Mouse (Mus musculus) megakaryocyte, embryonic 14.5 days (primary cell): ENCODE results near the gene Mgl2.

Experiments used
- FLI1 ChIP-seq: IDR thresholded peaks from 2 replicates; pipeline ENCODE4 v1.6.1; 2012; ENCODE audit warnings: low read length, inconsistent platforms, mixed read lengths
- GATA1 ChIP-seq: IDR thresholded peaks from 3 replicates; pipeline ENCODE4 v1.6.1; 2012; ENCODE audit warnings: mixed read lengths, low read length, inconsistent platforms, borderline replicate concordance

GRCm38 (mm10) chr11:70178756-70179155, 48.6 kb downstream of the Mgl2 start:
- TF ChIP-seq GATA1: no peak
- TF ChIP-seq FLI1: no peak
